Mouse (Mus musculus) small intestine, adult 2 months (tissue): ENCODE results near the gene Csnk1g2. TPM values are rescaled to one million over a fixed set of nuclear protein-coding genes. Genes with fewer than 3 reads are reported as not detected.

ENCODE experiments used
- H3K27ac ChIP-seq: fragments of 200-500 bp; 2 replicates; pipeline ENCODE4 v1.5.1; 2012; ENCODE audit warnings: low read depth, low read length, control low read depth, inconsistent platforms; ENCODE audit not compliant: insufficient read depth
- H3K27me3 ChIP-seq: fragments of 200-500 bp; 2 replicates; pipeline ENCODE4 v1.6.1; 2012; ENCODE audit warnings: mild to moderate bottlenecking, moderate library complexity, low read length, inconsistent platforms; ENCODE audit not compliant: control insufficient read depth, insufficient read depth
- H3K36me3 ChIP-seq: fragments of 200-500 bp; 2 replicates; pipeline ENCODE4 v1.6.1; 2012; ENCODE audit warnings: mild to moderate bottlenecking, low read length, control low read depth, inconsistent platforms; ENCODE audit not compliant: control insufficient read depth, insufficient read depth
- H3K4me1 ChIP-seq: fragments of 200-500 bp; 2 replicates; pipeline ENCODE4 v1.6.1; 2012; ENCODE audit warnings: low read length, inconsistent platforms, mixed read lengths; ENCODE audit not compliant: control insufficient read depth, insufficient read depth, insufficient read length
- H3K4me3 ChIP-seq: fragments of 200-500 bp; 2 replicates; pipeline ENCODE4 v1.5.1; 2012; ENCODE audit warnings: low read depth, mild to moderate bottlenecking, control low read depth, inconsistent platforms, low read length, moderate library complexity
- CTCF ChIP-seq: fragments of 200-500 bp; IDR thresholded peaks from 2 replicates; pipeline ENCODE4 v1.5.1; 2012; ENCODE audit warnings: low read depth, mild to moderate bottlenecking, control low read depth, inconsistent platforms, low read length, moderate library complexity, mixed read lengths; ENCODE audit not compliant: insufficient replicate concordance, insufficient read length; ENCODE audit errors: extremely low read depth
- POLR2A ChIP-seq: fragments of 200-500 bp; IDR thresholded peaks from 2 replicates; pipeline ENCODE4 v1.6.1; 2012; ENCODE audit warnings: low read depth, mild to moderate bottlenecking, control low read depth, inconsistent platforms, low read length, moderate library complexity
- WGBS: fragments of 180-500 bp; shearing (Covaris S2); methylation state at CpG from one replicate; pipeline ENCODE4 v1.1.7; 2018; 5-methylcytosine and 5-hydroxymethylcytosine counted together
- polyA plus RNA-seq: library from polyadenylated mRNA; depleted of rRNA; stranded (reverse); fragments of >200 nt; gene quantifications from 2 replicates; pipeline ENCODE4 v1.2.3, GENCODE M21; 2012

Csnk1g2 gene
- polyA plus RNA-seq, 1 experiment, result 266 TPM

- peaks cover 20% of the 10 kb centered on the region for H3K4me1 ChIP-seq
- TF ChIP-seq POLR2A, result no peak
- no peak for TF ChIP-seq CTCF
- H3K36me3 ChIP-seq, result no peaks in the 10 kb centered on the region; the same call in 1 of the 2 replicates
- no peak overlapping the region for H3K4me3 ChIP-seq
- no peak overlapping the region for H3K27ac ChIP-seq
- WGBS, result 79% methylated on average over 6 of the region's 6 CpGs
- no peaks in the 10 kb centered on the region for H3K27me3 ChIP-seq
These were observed 32.2 kb downstream of the Csnk1g2 start for GRCm38 (mm10) chr10:80654866-80655265.

- Histone ChIP-seq H3K36me3 (no peaks in the 10 kb centered on the region; the same call in 1 of the 2 replicates), H3K27ac (no peak overlapping the region), H3K4me3 (peak overlapping the region; percentile 85), H3K4me1 (peaks cover 20% of the 10 kb centered on the region), H3K27me3 (no peaks in the 10 kb centered on the region)
- WGBS, result 3% methylated on average over 12 of the region's 12 CpGs
- TF ChIP-seq CTCF (no peak), POLR2A (no peak)
These were observed 32.9 kb downstream of the Csnk1g2 start for GRCm38 (mm10) chr10:80655406-80656129.

DNA sequence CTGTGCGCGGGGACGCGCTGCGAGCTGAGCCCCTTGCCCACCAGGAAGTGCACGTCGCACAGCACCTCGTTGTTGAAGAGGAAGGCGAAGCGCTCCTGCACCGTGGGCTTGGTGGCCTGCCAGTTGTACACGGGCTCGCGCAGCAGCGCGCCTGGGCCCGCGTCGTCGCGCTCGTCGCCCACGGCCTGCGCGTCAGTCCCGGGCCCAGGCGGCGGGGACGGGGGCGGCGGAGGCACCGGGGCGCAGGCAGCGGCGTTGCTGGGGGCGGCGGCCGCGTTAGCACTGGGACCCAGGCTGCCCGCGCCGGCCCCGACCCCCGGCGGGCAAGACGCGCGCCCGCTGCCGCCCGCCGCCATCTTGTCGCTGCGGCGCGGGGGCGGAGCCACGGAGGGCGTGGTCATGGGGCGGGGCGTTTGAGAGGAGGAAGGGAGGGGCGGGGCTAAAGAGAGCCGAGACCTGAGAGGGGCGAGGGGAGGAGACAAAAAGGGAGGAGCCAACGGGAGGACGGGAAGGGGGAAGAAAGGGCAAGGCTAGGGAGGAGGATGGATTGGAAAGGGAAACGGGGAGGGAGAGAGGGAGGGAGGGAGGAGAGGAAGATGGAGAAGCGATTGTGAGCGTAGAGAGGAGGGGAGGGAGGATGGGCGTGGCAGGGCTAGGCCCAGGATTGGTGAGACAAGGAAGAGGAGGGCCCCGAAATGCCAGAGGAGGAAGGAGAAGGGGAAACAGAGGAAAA lies 33.7 kb downstream of the Csnk1g2 start:
- WGBS, result under 1% methylated on average over 70 of the region's 72 CpGs

DNA sequence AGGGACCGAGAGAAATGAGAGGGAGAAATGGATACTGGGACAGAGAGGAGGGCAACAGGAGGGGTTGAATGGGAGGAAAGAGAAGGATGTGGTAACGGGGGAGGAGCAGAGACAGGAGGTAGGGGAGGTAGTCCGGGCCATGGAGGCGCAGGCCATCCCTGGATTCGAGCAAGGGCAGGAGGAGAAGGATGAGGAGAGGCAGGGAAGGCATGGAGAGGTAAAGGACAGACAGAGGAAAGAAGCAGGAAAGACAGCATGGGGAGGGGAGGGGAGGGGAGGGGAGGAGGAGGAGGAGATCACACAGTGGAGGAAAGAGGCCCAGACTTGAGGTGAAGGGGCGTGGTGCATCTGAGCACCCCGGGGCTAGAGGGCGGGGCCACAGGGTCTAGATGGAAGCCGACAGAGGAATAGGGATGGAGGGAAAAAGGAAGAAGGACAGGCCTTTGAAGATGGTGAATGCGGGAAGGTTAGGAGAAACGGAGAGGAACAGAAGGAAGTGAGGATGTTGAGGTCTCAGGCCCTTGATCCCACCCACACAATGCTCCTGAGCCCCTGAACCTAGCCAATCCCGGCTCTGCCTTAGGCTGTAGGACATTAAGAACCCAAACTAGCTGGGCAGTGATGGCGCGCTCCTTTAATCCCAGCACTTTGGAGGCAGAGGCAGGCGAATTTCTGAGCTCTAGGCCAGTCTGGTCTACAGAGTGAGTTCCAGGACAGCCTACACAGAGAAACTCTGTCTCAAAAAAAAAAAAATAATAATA lies 34.4 kb downstream of the Csnk1g2 start, which contains the start of gene Btbd2:
Gene Btbd2 (minus strand): TSS at position 209 of the 761 bp plus-strand sequence.
- Histone ChIP-seq H3K4me3 (peak within 1 kb of the TSS; percentile 85), H3K27me3 (no peaks in the 10 kb centered on the region), H3K27ac (peak within 1 kb of the TSS; percentile 100), H3K4me1 (peaks cover 20% of the 10 kb centered on the region), H3K36me3 (no peaks in the 10 kb centered on the region; the same call in 1 of the 2 replicates)
- TF ChIP-seq CTCF (no peak), POLR2A (no peak; the same call in 1 of the 2 replicates)
- WGBS, result 16% methylated on average over 15 of the region's 15 CpGs

More for the DNA sequence above, 33.7 kb downstream of the Csnk1g2 start:
- peak overlapping the region; percentile 100 for H3K27ac ChIP-seq
- TF ChIP-seq CTCF (no peak), POLR2A (peak; percentile 59; the same call in 1 of the 2 replicates)
- H3K4me1 ChIP-seq, result peaks cover 20% of the 10 kb centered on the region
- H3K4me3 ChIP-seq, result peak overlapping the region; percentile 85
- no peaks in the 10 kb centered on the region for H3K27me3 ChIP-seq
- H3K36me3 ChIP-seq, result no peaks in the 10 kb centered on the region; the same call in 1 of the 2 replicates

DNA sequence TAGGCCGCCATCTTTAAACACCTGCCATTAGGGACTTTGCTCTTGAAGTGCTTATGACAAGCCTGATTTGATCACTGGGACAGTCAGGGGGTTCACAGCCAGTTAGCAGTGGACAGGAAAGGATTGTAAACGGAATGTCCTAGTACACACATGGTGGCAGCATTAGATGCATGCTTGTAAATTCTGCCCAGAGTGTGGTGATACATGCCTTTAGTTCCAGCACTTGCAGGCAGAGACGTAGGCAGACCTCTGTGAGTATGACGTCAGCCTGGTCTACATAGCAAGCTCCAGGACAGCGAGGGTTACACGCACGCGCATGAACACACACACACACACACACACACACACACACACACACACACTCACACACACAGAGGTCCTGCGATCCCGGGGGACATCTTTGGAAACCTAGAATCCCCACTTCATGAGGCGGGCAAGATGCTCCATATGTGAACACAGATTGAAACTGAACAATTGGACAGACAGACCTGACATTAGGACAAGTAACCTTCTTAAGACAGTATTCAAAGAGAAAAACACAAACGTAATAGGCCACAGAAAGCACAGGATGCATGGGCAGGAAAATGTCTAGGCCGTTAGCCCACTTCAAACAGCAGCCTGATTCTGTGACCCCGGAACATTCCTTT lies 35.7 kb downstream of the Csnk1g2 start:
- H3K27ac ChIP-seq, result peak overlapping the region; percentile 85

GRCm38 (mm10) chr10:80658841-80659202 lies 36.2 kb downstream of the Csnk1g2 start:
- TF ChIP-seq POLR2A (no peak), CTCF (no peak)
- H3K4me3 ChIP-seq, result peak overlapping the region; percentile 36; the same call in 1 of the 2 replicates
- no peaks in the 10 kb centered on the region for H3K36me3 ChIP-seq
- no peaks in the 10 kb centered on the region for H3K27me3 ChIP-seq
- H3K27ac ChIP-seq, result peak overlapping the region; percentile 85
- H3K4me1 ChIP-seq, result peaks cover 25% of the 10 kb centered on the region
- 16% methylated on average over 4 of the region's 4 CpGs for WGBS

More for the DNA sequence above, 35.7 kb downstream of the Csnk1g2 start:
- H3K4me3 ChIP-seq, result no peak overlapping the region
- peaks cover 21% of the 10 kb centered on the region for H3K4me1 ChIP-seq
- WGBS, result 28% methylated on average over 14 of the region's 14 CpGs
- no peaks in the 10 kb centered on the region for H3K27me3 ChIP-seq
- H3K36me3 ChIP-seq, result no peaks in the 10 kb centered on the region
- TF ChIP-seq CTCF (no peak), POLR2A (no peak)
